Mouse (Mus musculus) liver, adult 2 months (tissue): ENCODE results near the gene Tcerg1l.

ENCODE experiments used
- CTCF ChIP-seq: fragments of 200-500 bp; IDR thresholded peaks from 2 replicates; pipeline ENCODE4 v1.5.1; 2011; ENCODE audit warnings: low read depth, low read length, control low read depth
- POLR2A ChIP-seq: fragments of 200-500 bp; IDR thresholded peaks from 2 replicates; pipeline ENCODE4 v1.6.1; 2011; ENCODE audit warnings: low read length, control low read depth; ENCODE audit not compliant: insufficient read depth; ENCODE audit errors: extremely low read depth

DNA sequence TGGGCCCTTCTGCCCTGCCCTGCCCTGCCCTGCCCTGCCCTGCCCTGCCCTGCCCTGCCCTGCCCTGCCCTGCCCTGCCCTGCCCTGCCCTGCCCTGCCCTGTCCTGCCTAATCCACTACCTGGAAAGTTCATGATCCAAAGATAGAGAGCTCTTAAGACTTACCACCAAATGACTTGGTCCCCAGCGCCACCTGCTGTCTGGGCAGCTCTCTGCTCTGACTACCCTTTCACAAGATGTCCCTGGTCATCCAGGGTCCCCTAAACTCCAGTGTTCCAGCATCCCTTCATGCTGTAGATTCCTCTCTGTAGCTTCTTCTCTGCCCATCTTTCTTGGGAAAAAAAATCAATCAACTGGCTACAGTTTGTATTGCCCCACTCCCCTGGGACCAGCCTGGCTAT, 31.3 kb upstream of the Tcerg1l start:
- TF ChIP-seq POLR2A, result no peak
- peak; percentile 83 for TF ChIP-seq CTCF
